Mouse (Mus musculus) midbrain, embryonic 11.5 days (tissue): ENCODE measurements at regions not wholly inside any gene's neighbourhood (a gene's known extent, or its start where the extent isn't known, plus 50 kb on each side); places are given as distances from the start of the nearest gene placed in this dataset.

Source experiments
- ATAC-seq: fragments of 200-750 bp; cut with Nextera tagmentation; 2 replicates; pipeline ENCODE4 v1.8.0; 2017; ENCODE audit warnings: moderate TSS enrichment, moderate library complexity; ENCODE audit not compliant: low FRiP score
- DNase-seq: peaks from one replicate; pipeline ENCODE4 v3.0.0; 2015; ENCODE audit warnings: low spot score; ENCODE audit errors: missing footprints
- H3K27ac ChIP-seq: fragments of 300-500 bp; sonication (generic); 2 replicates; pipeline ENCODE4 v1.5.1; 2014; ENCODE audit warnings: low read depth, low read length
- H3K27me3 ChIP-seq: fragments of 300-500 bp; sonication (generic); 2 replicates; pipeline ENCODE4 v1.6.1; 2014; ENCODE audit warnings: mild to moderate bottlenecking, low read length, moderate library complexity, mixed read lengths; ENCODE audit not compliant: control insufficient read depth, insufficient read depth
- H3K36me3 ChIP-seq: fragments of 300-500 bp; sonication (generic); 2 replicates; pipeline ENCODE4 v1.6.1; 2014; ENCODE audit warnings: mild to moderate bottlenecking, low read length, moderate library complexity, mixed read lengths; ENCODE audit not compliant: control insufficient read depth, insufficient read depth
- H3K4me1 ChIP-seq: fragments of 300-500 bp; sonication (generic); 2 replicates; pipeline ENCODE4 v1.6.1; 2014; ENCODE audit warnings: low read length; ENCODE audit not compliant: control insufficient read depth, insufficient read depth
- H3K4me2 ChIP-seq: fragments of 300-500 bp; sonication (generic); 2 replicates; pipeline ENCODE4 v1.6.1; 2014; ENCODE audit warnings: mild to moderate bottlenecking, moderate library complexity
- H3K4me3 ChIP-seq: fragments of 300-500 bp; sonication (generic); 2 replicates; pipeline ENCODE4 v1.5.1; 2014; ENCODE audit warnings: low read depth, low read length
- H3K9ac ChIP-seq: fragments of 300-500 bp; sonication (generic); 2 replicates; pipeline ENCODE4 v1.6.1; 2014; ENCODE audit warnings: low read length
- H3K9me3 ChIP-seq: fragments of 300-500 bp; sonication (generic); 2 replicates; pipeline ENCODE4 v1.6.1; 2016; ENCODE audit warnings: low read length; ENCODE audit not compliant: control insufficient read depth
- WGBS: fragments of 180-500 bp; shearing (Covaris S2); extraction: QIAGEN DNeasy Blood & Tissue Kit; methylation state at CpG from one replicate; pipeline ENCODE4 v1.1.7; 2014; 5-methylcytosine and 5-hydroxymethylcytosine counted together

GRCm38 (mm10) chr4:12784479-12784878 is 612.7 kb upstream of the Fam92a start:
- Histone ChIP-seq H3K9ac (no peak overlapping the region), H3K4me2 (no peak overlapping the region), H3K4me1 (no peaks in the 10 kb centered on the region), H3K27ac (no peak overlapping the region), H3K36me3 (no peaks in the 10 kb centered on the region), H3K4me3 (no peak overlapping the region), H3K9me3 (no peaks in the 10 kb centered on the region), H3K27me3 (no peaks in the 10 kb centered on the region)
- DNase-seq (no peak), ATAC-seq (no peak)
- 85% methylated on average over 3 of the region's 3 CpGs for WGBS

- Histone ChIP-seq H3K27me3 (no peaks in the 10 kb centered on the region), H3K4me2 (no peak overlapping the region), H3K4me3 (no peak overlapping the region), H3K9me3 (no peaks in the 10 kb centered on the region), H3K27ac (no peak overlapping the region), H3K36me3 (no peaks in the 10 kb centered on the region), H3K4me1 (no peaks in the 10 kb centered on the region), H3K9ac (no peak overlapping the region)
- ATAC-seq, result no peak
- 82% methylated on average over 11 of the region's 11 CpGs for WGBS
- no peak for DNase-seq
These were observed 612.3 kb upstream of the Fam92a start for GRCm38 (mm10) chr4:12784068-12784467.

- H3K4me3 ChIP-seq, result no peak overlapping the region
- no peaks in the 10 kb centered on the region for H3K36me3 ChIP-seq
- H3K4me2 ChIP-seq, result no peak overlapping the region
- H3K27ac ChIP-seq, result no peak overlapping the region
- 70% methylated on average over 10 of the region's 10 CpGs for WGBS
- no peak for DNase-seq
- no peaks in the 10 kb centered on the region for H3K4me1 ChIP-seq
- no peak overlapping the region for H3K9ac ChIP-seq
- H3K27me3 ChIP-seq, result no peaks in the 10 kb centered on the region
- H3K9me3 ChIP-seq, result no peaks in the 10 kb centered on the region
- ATAC-seq, result no peak
These were observed 610.4 kb upstream of the Fam92a start for GRCm38 (mm10) chr4:12781969-12782904.

- peaks cover 3% of the 10 kb centered on the region; the same call in 1 of the 2 replicates for H3K4me1 ChIP-seq
- DNase-seq (no peak), ATAC-seq (no peak)
- H3K27me3 ChIP-seq, result no peaks in the 10 kb centered on the region
- WGBS, result 97% methylated on average over 2 of the region's 2 CpGs
- H3K27ac ChIP-seq, result no peak overlapping the region
- no peak overlapping the region for H3K4me3 ChIP-seq
- H3K9me3 ChIP-seq, result no peaks in the 10 kb centered on the region
- H3K4me2 ChIP-seq, result no peak overlapping the region
- H3K36me3 ChIP-seq, result no peaks in the 10 kb centered on the region
- H3K9ac ChIP-seq, result no peak overlapping the region
These were observed 608.4 kb upstream of the Fam92a start for GRCm38 (mm10) chr4:12780254-12780653.

- Histone ChIP-seq H3K4me1 (peaks cover 8% of the 10 kb centered on the region), H3K36me3 (no peaks in the 10 kb centered on the region), H3K27me3 (no peaks in the 10 kb centered on the region), H3K9me3 (no peaks in the 10 kb centered on the region), H3K4me3 (no peak overlapping the region), H3K27ac (no peak overlapping the region), H3K4me2 (no peak overlapping the region), H3K9ac (no peak overlapping the region)
- ATAC-seq, result no peak
- no peak for DNase-seq
- WGBS, result 67% methylated on average over 1 of the region's 1 CpGs
These were observed 607.4 kb upstream of the Fam92a start for GRCm38 (mm10) chr4:12779211-12779610.

GRCm38 (mm10) chr4:12778163-12778562 is 606.3 kb upstream of the Fam92a start:
- H3K4me1 ChIP-seq, result peaks cover 8% of the 10 kb centered on the region
- no peaks in the 10 kb centered on the region for H3K9me3 ChIP-seq
- no peaks in the 10 kb centered on the region for H3K27me3 ChIP-seq
- no peak overlapping the region for H3K27ac ChIP-seq
- H3K4me3 ChIP-seq, result no peak overlapping the region
- no peak overlapping the region for H3K9ac ChIP-seq
- H3K4me2 ChIP-seq, result no peak overlapping the region
- 76% methylated on average over 2 of the region's 2 CpGs for WGBS
- DNase-seq (no peak), ATAC-seq (no peak)
- H3K36me3 ChIP-seq, result no peaks in the 10 kb centered on the region

GRCm38 (mm10) chr4:12776217-12776578 is 604.4 kb upstream of the Fam92a start:
- DNase-seq (no peak), ATAC-seq (0 out of 2 replicates have a peak, but pooled peaks have one; percentile 16)
- H3K4me3 ChIP-seq, result no peak overlapping the region
- no peak overlapping the region for H3K27ac ChIP-seq
- no peaks in the 10 kb centered on the region for H3K36me3 ChIP-seq
- H3K9me3 ChIP-seq, result no peaks in the 10 kb centered on the region
- no peak overlapping the region for H3K4me2 ChIP-seq
- peaks cover 8% of the 10 kb centered on the region for H3K4me1 ChIP-seq
- H3K27me3 ChIP-seq, result no peaks in the 10 kb centered on the region
- H3K9ac ChIP-seq, result no peak overlapping the region
- 83% methylated on average over 2 of the region's 2 CpGs for WGBS

- DNase-seq (no peak), ATAC-seq (peak; percentile 17)
- Histone ChIP-seq H3K27me3 (no peaks in the 10 kb centered on the region), H3K9me3 (no peaks in the 10 kb centered on the region), H3K4me1 (peaks cover 8% of the 10 kb centered on the region), H3K4me2 (no peak overlapping the region), H3K27ac (no peak overlapping the region), H3K9ac (no peak overlapping the region), H3K4me3 (no peak overlapping the region), H3K36me3 (no peaks in the 10 kb centered on the region)
- WGBS, result 68% methylated on average over 3 of the region's 3 CpGs
These were observed 603.9 kb upstream of the Fam92a start for GRCm38 (mm10) chr4:12775524-12776216.

- H3K27ac ChIP-seq, result no peak overlapping the region; the same call in 1 of the 2 replicates
These were observed 603.3 kb upstream of the Fam92a start for GRCm38 (mm10) chr4:12775090-12775489.

More at GRCm38 (mm10) chr4:12775090-12775489, 603.3 kb upstream of the Fam92a start:
- Histone ChIP-seq H3K9ac (no peak overlapping the region), H3K27me3 (no peaks in the 10 kb centered on the region), H3K4me2 (no peak overlapping the region), H3K4me3 (no peak overlapping the region), H3K36me3 (no peaks in the 10 kb centered on the region), H3K9me3 (no peaks in the 10 kb centered on the region), H3K4me1 (peaks cover 11% of the 10 kb centered on the region)
- ATAC-seq (peak; percentile 75), DNase-seq (no peak)
- WGBS, result 50% methylated on average over 4 of the region's 4 CpGs
